Mouse (Mus musculus) megakaryocyte, embryonic 14.5 days (primary cell): ENCODE measurements around the gene A930004D18Rik.

Source experiments
- FLI1 ChIP-seq: IDR thresholded peaks from 2 replicates; pipeline ENCODE4 v1.6.1; 2012; ENCODE audit warnings: low read length, inconsistent platforms, mixed read lengths
- GATA1 ChIP-seq: IDR thresholded peaks from 3 replicates; pipeline ENCODE4 v1.6.1; 2012; ENCODE audit warnings: mixed read lengths, low read length, inconsistent platforms, borderline replicate concordance

DNA sequence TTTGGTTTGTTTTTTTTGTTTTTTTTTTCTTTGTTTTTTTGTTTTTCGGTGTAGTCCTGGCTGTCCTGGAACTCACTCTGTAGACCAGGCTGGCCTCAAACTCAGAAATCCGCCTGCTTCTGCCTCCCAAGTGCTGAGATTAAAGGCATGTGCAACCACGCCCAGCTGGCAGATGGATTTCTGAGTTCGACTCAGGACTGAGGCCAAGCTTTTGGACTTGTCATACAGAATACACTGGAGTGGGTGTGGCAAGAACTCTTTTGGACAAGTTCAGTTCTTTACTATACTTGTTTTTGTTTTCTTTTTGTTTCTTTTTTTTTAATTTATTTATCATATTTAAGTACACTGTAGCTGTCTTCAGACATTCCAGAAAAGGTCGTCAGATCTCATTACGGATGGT lies 58.8 kb downstream of the A930004D18Rik start:
- TF ChIP-seq GATA1 (no peak), FLI1 (no peak)
